Mouse (Mus musculus): Measurements from ENCODE around the gene Cfap73.
A peak's percentile ranks its signal among the peaks of the same experiment; 100 is the strongest.

The Cfap73 gene

GRCm38 (mm10) chr5:120634131-120634530 is at the start of gene Cfap73:
Gene Cfap73 (minus strand): TSS chr5:120634235.
- DNase-seq: no peak

- DNase-seq: no peak
Observed at GRCm38 (mm10) chr5:120682982-120683771, 49.1 kb upstream of the Cfap73 start.

GRCm38 (mm10) chr5:120680918-120681317 is 46.9 kb upstream of the Cfap73 start:
- DNase-seq: no peak

GRCm38 (mm10) chr5:120679676-120680555 is 45.9 kb upstream of the Cfap73 start:
- peak; percentile 48 for DNase-seq

- DNase-seq: no peak
Observed at GRCm38 (mm10) chr5:120677516-120677915, 43.5 kb upstream of the Cfap73 start.

GRCm38 (mm10) chr5:120674229-120675145 is 40.5 kb upstream of the Cfap73 start:
- DNase-seq: no peak

- DNase-seq: peak; percentile 68
Observed at GRCm38 (mm10) chr5:120673626-120674025, 39.6 kb upstream of the Cfap73 start.

- no peak for DNase-seq
Observed at GRCm38 (mm10) chr5:120671865-120672264, 37.8 kb upstream of the Cfap73 start.

GRCm38 (mm10) chr5:120670132-120670531 is 36.1 kb upstream of the Cfap73 start:
- no peak for DNase-seq

- DNase-seq: no peak
Observed at GRCm38 (mm10) chr5:120668761-120669160, 34.7 kb upstream of the Cfap73 start.

GRCm38 (mm10) chr5:120664888-120665287 is 30.9 kb upstream of the Cfap73 start:
- DNase-seq: no peak

- no peak for DNase-seq
Observed at GRCm38 (mm10) chr5:120660816-120661215, 26.8 kb upstream of the Cfap73 start.

GRCm38 (mm10) chr5:120656281-120656751 is 22.3 kb upstream of the Cfap73 start:
- DNase-seq: no peak

- DNase-seq: no peak
Observed at GRCm38 (mm10) chr5:120653873-120654272, 19.8 kb upstream of the Cfap73 start.

GRCm38 (mm10) chr5:120652915-120653701 is 19.1 kb upstream of the Cfap73 start:
- DNase-seq: no peak

- no peak for DNase-seq
Observed at GRCm38 (mm10) chr5:120651230-120651629, 17.2 kb upstream of the Cfap73 start.

- no peak for DNase-seq
Observed at GRCm38 (mm10) chr5:120649938-120650337, 15.9 kb upstream of the Cfap73 start.

GRCm38 (mm10) chr5:120649374-120649933 is 15.4 kb upstream of the Cfap73 start:
- DNase-seq: no peak

- peak; percentile 45 for DNase-seq
Observed at GRCm38 (mm10) chr5:120648569-120649373, 14.7 kb upstream of the Cfap73 start, which contains the start of gene Rasal1. Gene Rasal1 (plus strand): TSS chr5:120648812.

GRCm38 (mm10) chr5:120647814-120648491 is 13.9 kb upstream of the Cfap73 start:
- no peak for DNase-seq
